Mouse (Mus musculus) activated CD4-positive, CD25-positive, alpha-beta regulatory T cell (primary cell): ENCODE results near the gene Gm21366. TPM values are rescaled to one million over a fixed set of nuclear protein-coding genes. Genes with fewer than 3 reads are reported as not detected.

Source experiments
- polyA plus RNA-seq, 2 experiments: library from polyadenylated mRNA; unstranded; fragments of 100-300 nt; shearing (Covaris generic); gene quantifications; one replicate each; pipeline ENCODE4 v1.2.1; 2017

Gm21366 gene
- not detected for polyA plus RNA-seq

DNA sequence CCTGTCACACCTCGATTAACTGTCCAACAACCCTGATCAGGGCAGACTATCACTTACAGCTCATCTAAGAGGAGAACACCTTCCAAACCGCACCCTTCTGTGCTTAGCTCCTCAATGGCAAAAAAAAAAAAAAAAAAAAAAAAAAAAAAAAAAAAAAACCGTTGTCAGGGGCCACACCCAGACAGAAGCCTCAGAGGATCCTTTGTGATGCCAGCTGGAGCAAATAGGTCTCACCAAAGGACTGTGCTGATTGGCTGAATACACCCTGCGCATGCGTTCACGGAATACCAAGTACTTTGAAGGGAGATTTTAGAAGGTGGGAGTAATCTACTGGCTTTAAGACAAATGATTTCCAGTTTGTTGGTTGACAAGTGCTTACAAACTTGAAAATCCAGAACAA, at the start of gene Gm21366:
TSS of gene Gm21366 (minus strand) at position 101 of the 400 bp plus-strand sequence.

